Mouse (Mus musculus) liver, postnatal 0 days (tissue): ENCODE data around the gene Prr7.

Source experiments
- CTCF ChIP-seq: sonication (generic); IDR thresholded peaks from 2 replicates; pipeline ENCODE4 v1.5.1; 2016; ENCODE audit warnings: antibody characterized with exemption, low read depth
- EP300 ChIP-seq: IDR thresholded peaks from 2 replicates; pipeline ENCODE4 v1.6.1; 2016; ENCODE audit warnings: antibody characterized with exemption, low read depth, mild to moderate bottlenecking

DNA sequence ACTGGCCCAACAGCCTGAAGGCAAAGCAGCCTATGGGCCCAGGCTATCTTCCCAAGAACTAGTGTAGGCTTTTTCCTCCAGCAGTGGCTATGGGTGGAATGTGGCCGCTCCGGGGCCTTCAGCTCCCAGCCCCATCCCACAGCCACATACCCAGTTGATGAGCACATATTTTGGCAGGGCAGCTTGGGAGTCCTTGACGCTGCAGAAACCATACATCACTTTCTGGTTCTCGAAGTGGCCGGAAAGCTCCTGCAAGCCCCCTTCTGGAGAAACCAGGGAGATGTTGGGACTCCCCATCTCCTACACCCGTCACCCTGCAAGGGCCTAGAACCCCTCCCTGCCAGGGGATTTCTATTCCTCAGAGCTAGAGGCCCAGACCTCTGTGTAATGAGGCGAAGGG, 18.5 kb downstream of the Prr7 start:
- TF ChIP-seq CTCF = no peak
- TF ChIP-seq EP300 = no peak
